Mouse (Mus musculus) liver, adult 2 months (tissue): ENCODE data around the gene Scamp4.

Source experiments
- CTCF ChIP-seq: fragments of 200-500 bp; IDR thresholded peaks from 2 replicates; pipeline ENCODE4 v1.5.1; 2011; ENCODE audit warnings: low read depth, low read length, control low read depth
- POLR2A ChIP-seq: fragments of 200-500 bp; IDR thresholded peaks from 2 replicates; pipeline ENCODE4 v1.6.1; 2011; ENCODE audit warnings: low read length, control low read depth; ENCODE audit not compliant: insufficient read depth; ENCODE audit errors: extremely low read depth

DNA sequence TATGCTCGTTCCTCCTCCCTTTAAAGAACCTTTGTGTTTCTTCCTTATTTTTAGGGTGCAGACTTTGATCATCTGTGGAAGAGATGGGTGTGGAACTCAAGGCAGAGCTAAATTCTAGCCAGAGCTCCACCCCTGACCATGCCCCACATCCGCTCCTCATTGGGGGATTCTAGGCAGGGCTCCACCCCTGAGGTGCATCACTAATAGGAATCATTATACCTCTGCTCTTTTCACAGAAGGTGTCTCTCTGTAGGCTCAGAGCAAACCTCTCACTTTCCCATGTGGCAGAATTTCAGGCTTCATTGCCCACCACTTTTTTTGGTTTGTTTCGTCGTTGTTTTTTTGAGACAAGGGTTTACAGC, 56.1 kb downstream of the Scamp4 start:
- TF ChIP-seq CTCF (no peak), POLR2A (no peak)
